Mouse (Mus musculus) midbrain, embryonic 11.5 days (tissue): Measurements from ENCODE around the gene Ndufb10. TPM values are rescaled to one million over a fixed set of nuclear protein-coding genes. Genes with fewer than 3 reads are reported as not detected.

Experiments
- ATAC-seq: fragments of 200-750 bp; cut with Nextera tagmentation; 2 replicates; pipeline ENCODE4 v1.8.0; 2017; ENCODE audit warnings: moderate TSS enrichment, moderate library complexity; ENCODE audit not compliant: low FRiP score
- DNase-seq: peaks from one replicate; pipeline ENCODE4 v3.0.0; 2015; ENCODE audit warnings: low spot score; ENCODE audit errors: missing footprints
- H3K27ac ChIP-seq: fragments of 300-500 bp; sonication (generic); 2 replicates; pipeline ENCODE4 v1.5.1; 2014; ENCODE audit warnings: low read depth, low read length
- H3K27me3 ChIP-seq: fragments of 300-500 bp; sonication (generic); 2 replicates; pipeline ENCODE4 v1.6.1; 2014; ENCODE audit warnings: mild to moderate bottlenecking, low read length, moderate library complexity, mixed read lengths; ENCODE audit not compliant: control insufficient read depth, insufficient read depth
- H3K36me3 ChIP-seq: fragments of 300-500 bp; sonication (generic); 2 replicates; pipeline ENCODE4 v1.6.1; 2014; ENCODE audit warnings: mild to moderate bottlenecking, low read length, moderate library complexity, mixed read lengths; ENCODE audit not compliant: control insufficient read depth, insufficient read depth
- H3K4me1 ChIP-seq: fragments of 300-500 bp; sonication (generic); 2 replicates; pipeline ENCODE4 v1.6.1; 2014; ENCODE audit warnings: low read length; ENCODE audit not compliant: control insufficient read depth, insufficient read depth
- H3K4me2 ChIP-seq: fragments of 300-500 bp; sonication (generic); 2 replicates; pipeline ENCODE4 v1.6.1; 2014; ENCODE audit warnings: mild to moderate bottlenecking, moderate library complexity
- H3K4me3 ChIP-seq: fragments of 300-500 bp; sonication (generic); 2 replicates; pipeline ENCODE4 v1.5.1; 2014; ENCODE audit warnings: low read depth, low read length
- H3K9ac ChIP-seq: fragments of 300-500 bp; sonication (generic); 2 replicates; pipeline ENCODE4 v1.6.1; 2014; ENCODE audit warnings: low read length
- H3K9me3 ChIP-seq: fragments of 300-500 bp; sonication (generic); 2 replicates; pipeline ENCODE4 v1.6.1; 2016; ENCODE audit warnings: low read length; ENCODE audit not compliant: control insufficient read depth
- WGBS: fragments of 180-500 bp; shearing (Covaris S2); extraction: QIAGEN DNeasy Blood & Tissue Kit; methylation state at CpG from one replicate; pipeline ENCODE4 v1.1.7; 2014; 5-methylcytosine and 5-hydroxymethylcytosine counted together
- polyA plus RNA-seq: library from polyadenylated mRNA; unstranded; fragments of >200 nt; fragmentation: Nextera tagmentation; extraction: Ambion mirVana; gene quantifications from 2 replicates; pipeline ENCODE4 v1.2.1, GENCODE M21; 2014

The Ndufb10 gene
- polyA plus RNA-seq, 1 experiment from 2014 or later = 210 TPM

GRCm38 (mm10) chr17:24687146-24687595 lies 37.1 kb downstream of the Ndufb10 start:
- peak overlapping the region; percentile 36 for H3K4me2 ChIP-seq
- 5% methylated on average over 25 of the region's 25 CpGs for WGBS
- peaks cover 42% of the 10 kb centered on the region for H3K27me3 ChIP-seq
- DNase-seq (peak; percentile 93), ATAC-seq (peak; percentile 34; the same call in 1 of the 2 replicates)
- peaks cover 4% of the 10 kb centered on the region; the same call in 1 of the 2 replicates for H3K4me1 ChIP-seq
- H3K36me3 ChIP-seq = no peaks in the 10 kb centered on the region
- H3K4me3 ChIP-seq = peak overlapping the region; percentile 4; the same call in 1 of the 2 replicates
- no peak overlapping the region for H3K9ac ChIP-seq
- H3K27ac ChIP-seq = no peak overlapping the region
- H3K9me3 ChIP-seq = no peaks in the 10 kb centered on the region

GRCm38 (mm10) chr17:24686514-24686913 lies 37.8 kb downstream of the Ndufb10 start:
- no peak overlapping the region for H3K4me3 ChIP-seq
- peak; percentile 86 for DNase-seq
- no peak overlapping the region for H3K4me2 ChIP-seq

GRCm38 (mm10) chr17:24677500-24678080 lies 46.7 kb downstream of the Ndufb10 start:
- Histone ChIP-seq H3K9me3 (no peaks in the 10 kb centered on the region), H3K4me2 (no peak overlapping the region), H3K36me3 (peaks cover 32% of the 10 kb centered on the region), H3K27me3 (no peaks in the 10 kb centered on the region), H3K4me3 (no peak overlapping the region), H3K27ac (no peak overlapping the region), H3K9ac (no peak overlapping the region), H3K4me1 (no peaks in the 10 kb centered on the region)
- DNase-seq (no peak), ATAC-seq (no peak)
- 94% methylated on average over 24 of the region's 24 CpGs for WGBS

More at GRCm38 (mm10) chr17:24686514-24686913, 37.8 kb downstream of the Ndufb10 start:
- no peak for ATAC-seq
- Histone ChIP-seq H3K9me3 (no peaks in the 10 kb centered on the region), H3K4me1 (peaks cover 4% of the 10 kb centered on the region; the same call in 1 of the 2 replicates), H3K27ac (no peak overlapping the region), H3K36me3 (peaks cover 1% of the 10 kb centered on the region; the same call in 1 of the 2 replicates), H3K9ac (no peak overlapping the region), H3K27me3 (peaks cover 42% of the 10 kb centered on the region)
- 28% methylated on average over 16 of the region's 16 CpGs for WGBS

- peaks cover 3% of the 10 kb centered on the region for H3K4me1 ChIP-seq
- H3K27ac ChIP-seq = no peak overlapping the region
- no peaks in the 10 kb centered on the region for H3K27me3 ChIP-seq
- WGBS = 88% methylated on average over 5 of the region's 5 CpGs
- H3K9ac ChIP-seq = no peak overlapping the region
- DNase-seq = no peak
- no peak overlapping the region for H3K4me3 ChIP-seq
- H3K36me3 ChIP-seq = peaks cover 32% of the 10 kb centered on the region
- no peak overlapping the region for H3K4me2 ChIP-seq
- ATAC-seq = no peak
- no peaks in the 10 kb centered on the region for H3K9me3 ChIP-seq
Observed at GRCm38 (mm10) chr17:24676877-24677276, 47.4 kb downstream of the Ndufb10 start.

GRCm38 (mm10) chr17:24676187-24676586 lies 48.1 kb downstream of the Ndufb10 start:
- H3K9me3 ChIP-seq = no peaks in the 10 kb centered on the region
- H3K4me2 ChIP-seq = no peak overlapping the region
- WGBS = 59% methylated on average over 2 of the region's 2 CpGs
- no peaks in the 10 kb centered on the region for H3K27me3 ChIP-seq
- H3K36me3 ChIP-seq = peaks cover 27% of the 10 kb centered on the region
- no peak overlapping the region for H3K4me3 ChIP-seq
- no peak for ATAC-seq
- H3K4me1 ChIP-seq = peaks cover 10% of the 10 kb centered on the region
- no peak overlapping the region for H3K9ac ChIP-seq
- DNase-seq = peak; percentile 95
- no peak overlapping the region for H3K27ac ChIP-seq

GRCm38 (mm10) chr17:24674277-24674676 lies 50.0 kb downstream of the Ndufb10 start:
- 89% methylated on average over 7 of the region's 7 CpGs for WGBS
- H3K4me3 ChIP-seq = no peak overlapping the region

GRCm38 (mm10) chr17:24672141-24672540 lies 52.1 kb downstream of the Ndufb10 start:
- Histone ChIP-seq H3K4me1 (peaks cover 24% of the 10 kb centered on the region), H3K9me3 (no peaks in the 10 kb centered on the region), H3K36me3 (peaks cover 4% of the 10 kb centered on the region; the same call in 1 of the 2 replicates), H3K9ac (peak overlapping the region; percentile 24; the same call in 1 of the 2 replicates), H3K4me3 (no peak overlapping the region), H3K4me2 (no peak overlapping the region), H3K27ac (no peak overlapping the region), H3K27me3 (no peaks in the 10 kb centered on the region)
- 47% methylated on average over 5 of the region's 5 CpGs for WGBS
- ATAC-seq (no peak), DNase-seq (no peak)

More at GRCm38 (mm10) chr17:24674277-24674676, 50.0 kb downstream of the Ndufb10 start:
- Histone ChIP-seq H3K9me3 (no peaks in the 10 kb centered on the region), H3K36me3 (peaks cover 18% of the 10 kb centered on the region), H3K4me2 (no peak overlapping the region), H3K9ac (no peak overlapping the region), H3K4me1 (peaks cover 20% of the 10 kb centered on the region), H3K27me3 (no peaks in the 10 kb centered on the region), H3K27ac (no peak overlapping the region)
- DNase-seq (no peak), ATAC-seq (no peak)

Other genes starting within 250 kb of the Ndufb10 start
- gene Mlst8, start 245.4 kb downstream of the Ndufb10 start, polyA plus RNA-seq = 28.9 and 30.3 TPM in 2 replicates
- 5.5 and 6.2 TPM in 2 replicates for gene Caskin1, start 235.9 kb downstream of the Ndufb10 start, polyA plus RNA-seq
- gene Traf7, start 196.5 kb downstream of the Ndufb10 start, polyA plus RNA-seq = 67.1 and 80.8 TPM in 2 replicates
- gene Rab26, start 190.3 kb downstream of the Ndufb10 start, polyA plus RNA-seq = 1.8 and 2.2 TPM in 2 replicates
- 11.9 and 18.5 TPM in 2 replicates for gene Pkd1, start 174.6 kb downstream of the Ndufb10 start, polyA plus RNA-seq
- gene Tsc2, start 91.8 kb downstream of the Ndufb10 start, polyA plus RNA-seq = 50.6 and 57.6 TPM in 2 replicates
- 14.4 and 18.4 TPM in 2 replicates for gene Nthl1, start 91.8 kb downstream of the Ndufb10 start, polyA plus RNA-seq
- 36.1 and 36.4 TPM in 2 replicates for gene Slc9a3r2, start 74.2 kb downstream of the Ndufb10 start, polyA plus RNA-seq
- gene Npw, start 66.0 kb downstream of the Ndufb10 start, polyA plus RNA-seq = not detected in 2 replicates
- gene Zfp598, start 54.8 kb downstream of the Ndufb10 start, polyA plus RNA-seq = 23.5 and 24.9 TPM in 2 replicates
- 12.7 and 13.4 TPM in 2 replicates for gene Syngr3, start 34.5 kb downstream of the Ndufb10 start, polyA plus RNA-seq
- 54.8 and 59.6 TPM in 2 replicates for gene Gfer, start 28.3 kb downstream of the Ndufb10 start, polyA plus RNA-seq
- 0.97 and 1.5 TPM in 2 replicates for gene Noxo1, start 28.2 kb downstream of the Ndufb10 start, polyA plus RNA-seq
- 91.0 and 97.5 TPM in 2 replicates for gene Tbl3, start 16.8 kb downstream of the Ndufb10 start, polyA plus RNA-seq
- gene Rnf151, start 6.4 kb downstream of the Ndufb10 start, polyA plus RNA-seq = 0.22 TPM in 1 of 2 replicates, not detected in the other
- 1,270 and 1,392 TPM in 2 replicates for gene Rps2, start 6.4 kb downstream of the Ndufb10 start, polyA plus RNA-seq
- gene Rpl3l, start 3.3 kb upstream of the Ndufb10 start, polyA plus RNA-seq = not detected in 2 replicates
- gene Msrb1, start 12.2 kb upstream of the Ndufb10 start, polyA plus RNA-seq = 19.2 and 23.0 TPM in 2 replicates
- 0.18 and 0.23 TPM in 2 replicates for gene Hs3st6, start 28.5 kb upstream of the Ndufb10 start, polyA plus RNA-seq
- not detected in 2 replicates for gene Meiob, start 79.8 kb upstream of the Ndufb10 start, polyA plus RNA-seq
- gene Hagh, start 115.7 kb upstream of the Ndufb10 start, polyA plus RNA-seq = 28.2 and 31.0 TPM in 2 replicates
- 18.8 and 21.5 TPM in 2 replicates for gene Fahd1, start 125.9 kb upstream of the Ndufb10 start, polyA plus RNA-seq
- gene Igfals, start 141.5 kb upstream of the Ndufb10 start, polyA plus RNA-seq = 0.08 TPM in 1 of 2 replicates, not detected in the other
- gene Nubp2, start 161.9 kb upstream of the Ndufb10 start, polyA plus RNA-seq = 70.4 and 73.8 TPM in 2 replicates
- 37.3 and 44.4 TPM in 2 replicates for gene Spsb3, start 162.2 kb upstream of the Ndufb10 start, polyA plus RNA-seq
- 18.4 and 20.8 TPM in 2 replicates for gene Eme2, start 170.6 kb upstream of the Ndufb10 start, polyA plus RNA-seq
- gene Mrps34, start 170.6 kb upstream of the Ndufb10 start, polyA plus RNA-seq = 68.6 and 73.2 TPM in 2 replicates
- gene Nme3, start 172.0 kb upstream of the Ndufb10 start, polyA plus RNA-seq = 48.0 and 49.5 TPM in 2 replicates
- 31.7 and 36.5 TPM in 2 replicates for gene Mapk8ip3, start 212.5 kb upstream of the Ndufb10 start, polyA plus RNA-seq
- gene Jpt2, start 236.2 kb upstream of the Ndufb10 start, polyA plus RNA-seq = 283 and 284 TPM in 2 replicates